Mouse (Mus musculus) testis, adult 2 months (tissue): ENCODE results near the gene Nid1.

ENCODE experiments used
- CTCF ChIP-seq: fragments of 200-500 bp; IDR thresholded peaks from 2 replicates; pipeline ENCODE4 v1.5.1; 2012; ENCODE audit warnings: low read depth, mild to moderate bottlenecking, inconsistent platforms, low read length, moderate library complexity; ENCODE audit not compliant: control insufficient read depth, insufficient read depth, insufficient replicate concordance
- POLR2A ChIP-seq: fragments of 200-500 bp; IDR thresholded peaks from 2 replicates; pipeline ENCODE4 v1.6.1; 2012; ENCODE audit warnings: low read depth, mild to moderate bottlenecking, inconsistent platforms, low read length, moderate library complexity; ENCODE audit not compliant: control insufficient read depth

GRCm38 (mm10) chr13:13537272-13538015 lies 100.1 kb downstream of the Nid1 start:
- TF ChIP-seq POLR2A (no peak), CTCF (no peak)
